Mouse (Mus musculus): Measurements from ENCODE around the gene Dhh. TPM values are rescaled to one million over a fixed set of nuclear protein-coding genes. Genes with fewer than 3 reads are reported as not detected.
"Not testable (repeated sequence)": the region's sequence is repeated elsewhere in the genome, so short reads cannot be mapped to it uniquely, and the experiment has no call there.

The Dhh gene
- 0.96 and 1.1 TPM in 2 replicates for polyA plus RNA-seq (2015; fragmentation: Nextera tagmentation; extraction: Ambion mirVana)

DNA sequence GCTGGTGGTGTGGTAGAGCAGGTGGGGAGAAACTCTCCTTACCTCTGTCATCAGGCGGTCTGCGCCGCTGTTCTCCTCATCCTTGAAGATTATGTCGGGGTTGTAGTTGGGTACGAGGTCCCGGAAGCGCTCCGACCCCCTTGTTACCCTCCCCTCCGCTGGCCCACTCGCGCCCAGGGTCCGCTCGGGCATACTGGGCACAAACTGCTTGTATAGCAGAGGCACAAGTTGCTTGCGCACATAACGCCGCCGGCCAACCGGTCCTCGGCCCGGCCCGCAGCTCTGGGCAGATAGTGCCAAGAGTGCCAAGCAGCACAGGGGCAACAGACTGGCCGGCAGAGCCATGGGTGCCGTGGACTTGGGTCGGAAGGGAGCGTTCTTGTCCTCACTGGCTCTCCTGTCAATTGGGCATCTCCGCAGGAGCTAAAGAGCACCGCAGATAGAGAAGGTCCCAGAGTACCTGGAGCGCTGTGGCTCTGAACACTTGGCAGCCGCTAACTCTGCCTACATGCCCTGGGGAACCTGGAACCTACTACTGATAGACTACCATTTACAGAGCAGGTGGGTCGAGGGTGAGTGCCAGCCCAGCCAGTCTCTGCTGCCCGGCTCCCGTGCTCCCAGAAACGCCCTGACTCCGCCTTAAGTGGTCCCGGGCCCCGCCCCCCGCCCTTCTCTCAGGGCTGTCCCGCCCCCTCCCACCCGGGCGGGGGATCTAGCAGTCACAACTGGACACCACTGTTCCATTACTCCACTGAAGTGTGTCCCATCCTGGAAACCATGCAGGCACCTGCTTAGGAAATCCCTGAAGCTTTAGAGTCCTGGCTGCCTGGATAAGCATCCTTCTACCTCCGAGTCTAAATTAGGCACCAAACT lies at the start of gene Dhh:
Dhh (minus strand) TSS at position 613 of the 873 bp plus-strand sequence.
- ATAC-seq, result no peak; the same call in 1 of the 2 replicates
- peak within 1 kb of the TSS; percentile 25 for H3K4me3 ChIP-seq (replicated peaks)

GRCm38 (mm10) chr15:98947884-98948283 lies 49.5 kb upstream of the Dhh start:
- ATAC-seq, result no peak
- no peak overlapping the region for H3K9ac ChIP-seq
- H3K36me3 ChIP-seq, result 0 out of 2 replicates have a peak, but pooled peaks cover 4% of the 10 kb centered on the region
- H3K4me2 ChIP-seq (replicated peaks), result no peak overlapping the region
- no peak overlapping the region for H3K4me3 ChIP-seq (replicated peaks)
- no peaks in the 10 kb centered on the region for H3K9me3 ChIP-seq
- H3K27ac ChIP-seq, result no peak overlapping the region
- H3K4me1 ChIP-seq (replicated peaks), result peaks cover 4% of the 10 kb centered on the region
- H3K27me3 ChIP-seq (replicated peaks), result no peaks in the 10 kb centered on the region
- WGBS, result 59% methylated on average over 3 of the region's 3 CpGs

More for the DNA sequence above, at the start of gene Dhh:
- H3K27me3 ChIP-seq (replicated peaks), result peaks cover 62% of the 10 kb centered on the region
- H3K36me3 ChIP-seq, result no peaks in the 10 kb centered on the region
- H3K9me3 ChIP-seq, result no peaks in the 10 kb centered on the region
- H3K4me2 ChIP-seq (replicated peaks), result peak within 1 kb of the TSS; percentile 50
- 0 out of 2 replicates have a peak within 1 kb of the TSS, but pooled peaks have one; percentile 9 for H3K9ac ChIP-seq
- WGBS, result 1% methylated on average over 41 of the region's 41 CpGs
- H3K4me1 ChIP-seq (replicated peaks), result peaks cover 43% of the 10 kb centered on the region
- no peak within 1 kb of the TSS for H3K27ac ChIP-seq

DNA sequence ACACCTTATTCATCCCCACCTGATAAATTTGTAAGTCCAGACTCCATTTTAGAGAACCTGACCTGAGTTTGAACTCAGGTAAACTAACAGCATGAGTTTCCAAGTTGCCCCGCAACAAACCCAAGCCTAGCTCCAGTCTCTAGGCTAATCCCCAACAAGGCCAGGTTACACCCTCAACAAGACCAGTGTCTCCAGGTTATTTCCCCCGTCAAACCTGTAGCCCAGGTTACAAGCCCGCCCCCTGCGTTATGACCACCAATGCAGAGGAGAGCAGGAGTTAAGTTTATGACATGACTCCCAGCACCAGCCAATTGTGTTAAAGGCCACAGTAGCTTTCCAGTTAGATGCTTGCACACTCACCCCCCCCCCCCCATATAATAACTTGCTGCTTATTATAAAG lies 44.8 kb upstream of the Dhh start:
- Histone ChIP-seq H3K27me3 (replicated peaks) (no peaks in the 10 kb centered on the region), H3K9ac (no peak overlapping the region), H3K4me3 (replicated peaks) (no peak overlapping the region), H3K27ac (no peak overlapping the region), H3K9me3 (no peaks in the 10 kb centered on the region), H3K4me1 (replicated peaks) (no peaks in the 10 kb centered on the region), H3K4me2 (replicated peaks) (no peak overlapping the region), H3K36me3 (no peaks in the 10 kb centered on the region)
- no peak for ATAC-seq
- 55% methylated on average over 4 of the region's 4 CpGs for WGBS

DNA sequence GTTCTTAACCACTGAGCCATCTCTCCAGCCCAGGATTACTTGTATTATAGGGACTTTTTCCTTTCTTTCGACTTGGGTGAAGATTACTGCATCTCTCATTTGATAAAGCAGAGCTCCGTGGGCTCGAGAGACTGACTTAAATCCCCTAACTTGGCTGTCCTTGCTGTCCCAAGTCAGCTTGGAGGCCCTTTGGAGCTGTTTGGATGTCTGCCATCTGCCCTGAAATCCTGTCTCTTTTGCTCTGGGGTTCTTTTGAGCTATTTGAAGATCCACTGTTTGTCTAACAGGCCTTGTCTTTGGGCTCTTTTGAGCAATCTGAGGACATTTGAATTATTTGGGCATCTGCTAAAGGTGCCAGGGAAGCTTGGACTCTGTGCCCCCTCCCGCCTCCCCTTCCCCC lies 43.7 kb upstream of the Dhh start:
- Histone ChIP-seq H3K27ac (no peak overlapping the region), H3K4me3 (replicated peaks) (no peak overlapping the region), H3K27me3 (replicated peaks) (no peaks in the 10 kb centered on the region), H3K4me2 (replicated peaks) (no peak overlapping the region), H3K9me3 (no peaks in the 10 kb centered on the region), H3K36me3 (no peaks in the 10 kb centered on the region), H3K4me1 (replicated peaks) (no peaks in the 10 kb centered on the region), H3K9ac (no peak overlapping the region)
- no peak for ATAC-seq
- 84% methylated on average over 4 of the region's 4 CpGs for WGBS

- Histone ChIP-seq H3K9me3 (no peaks in the 10 kb centered on the region), H3K4me1 (replicated peaks) (no peaks in the 10 kb centered on the region), H3K27ac (no peak overlapping the region), H3K4me2 (replicated peaks) (no peak overlapping the region), H3K4me3 (replicated peaks) (no peak overlapping the region), H3K9ac (no peak overlapping the region), H3K36me3 (no peaks in the 10 kb centered on the region), H3K27me3 (replicated peaks) (no peaks in the 10 kb centered on the region)
- WGBS, result 77% methylated on average over 2 of the region's 2 CpGs
- no peak for ATAC-seq
These were observed 43.2 kb upstream of the Dhh start for GRCm38 (mm10) chr15:98941539-98941938.

DNA sequence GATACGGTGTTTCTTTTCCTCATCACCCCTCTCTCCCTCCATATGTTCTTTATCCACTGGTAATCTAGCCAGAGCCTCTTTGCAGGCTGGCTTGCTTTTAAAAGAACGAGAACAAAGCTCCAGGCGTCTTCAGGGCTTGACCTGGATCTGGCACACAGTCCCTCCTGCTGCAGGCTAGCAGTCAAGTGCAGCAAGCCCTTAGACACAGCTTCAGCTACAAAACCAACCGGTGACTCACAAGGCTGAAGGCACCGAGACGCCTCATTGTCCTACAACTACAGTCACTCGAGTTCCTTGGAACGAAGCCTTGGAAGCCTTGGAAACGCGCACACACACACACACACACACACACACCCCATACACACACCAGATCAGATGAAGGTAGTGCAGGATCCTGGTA lies 42.5 kb upstream of the Dhh start:
- Histone ChIP-seq H3K9me3 (no peaks in the 10 kb centered on the region), H3K27me3 (replicated peaks) (no peaks in the 10 kb centered on the region), H3K9ac (no peak overlapping the region), H3K27ac (no peak overlapping the region), H3K4me2 (replicated peaks) (no peak overlapping the region), H3K4me1 (replicated peaks) (peaks cover 1% of the 10 kb centered on the region), H3K4me3 (replicated peaks) (no peak overlapping the region), H3K36me3 (no peaks in the 10 kb centered on the region)
- WGBS, result 80% methylated on average over 10 of the region's 10 CpGs
- ATAC-seq, result no peak

DNA sequence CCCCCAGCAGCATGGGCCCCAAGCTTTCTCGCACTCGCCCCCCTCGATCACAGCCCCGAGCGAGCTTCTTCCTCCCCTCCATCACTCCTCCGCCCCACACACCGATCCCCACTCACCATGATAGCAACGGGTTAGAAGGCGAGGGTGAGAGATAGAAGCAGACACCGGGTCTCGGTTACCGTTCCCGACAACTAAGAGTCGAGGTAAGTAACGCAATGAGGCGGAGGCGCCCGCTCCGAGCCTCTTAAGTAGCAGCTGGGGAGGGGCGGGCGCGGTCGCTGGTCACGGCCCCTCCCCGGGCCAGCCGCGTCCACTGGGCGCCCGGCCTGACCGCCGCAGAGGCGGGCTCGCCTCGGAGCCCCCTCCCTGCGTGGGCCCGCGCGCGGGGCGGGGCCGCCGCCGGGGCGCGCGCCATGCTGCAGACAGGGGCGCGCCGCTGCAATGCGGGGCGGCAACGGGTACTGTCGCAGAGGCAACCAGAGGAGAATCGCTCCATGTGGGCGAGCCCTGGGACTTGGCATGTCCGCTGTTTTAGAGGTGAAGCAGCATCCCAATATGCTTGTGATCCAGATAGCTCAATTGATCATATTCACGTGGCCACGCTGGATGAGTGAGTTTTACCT lies 36.0 kb upstream of the Dhh start, which contains the start of gene Tuba1b:
Tuba1b (minus strand) TSS at position 349 of the 623 bp plus-strand sequence.
- WGBS, result under 1% methylated on average over 56 of the region's 58 CpGs
- Histone ChIP-seq H3K4me3 (replicated peaks) (peak within 1 kb of the TSS; percentile 78), H3K36me3 (peaks cover 7% of the 10 kb centered on the region), H3K9me3 (no peaks in the 10 kb centered on the region), H3K4me2 (replicated peaks) (peak within 1 kb of the TSS; percentile 90), H3K27me3 (replicated peaks) (no peaks in the 10 kb centered on the region), H3K9ac (peak within 1 kb of the TSS; percentile 88), H3K4me1 (replicated peaks) (peaks cover 11% of the 10 kb centered on the region), H3K27ac (peak within 1 kb of the TSS; percentile 99)
- ATAC-seq, result peak; percentile 98

GRCm38 (mm10) chr15:98933833-98934216 lies 35.5 kb upstream of the Dhh start:
- peaks cover 11% of the 10 kb centered on the region for H3K4me1 ChIP-seq (replicated peaks)
- WGBS, result under 1% methylated on average over 35 of the region's 35 CpGs
- H3K4me2 ChIP-seq (replicated peaks), result peak overlapping the region; percentile 90
- H3K9ac ChIP-seq, result peak overlapping the region; percentile 88
- H3K4me3 ChIP-seq (replicated peaks), result peak overlapping the region; percentile 78
- no peaks in the 10 kb centered on the region for H3K27me3 ChIP-seq (replicated peaks)
- H3K9me3 ChIP-seq, result no peaks in the 10 kb centered on the region
- peak; percentile 89 for ATAC-seq
- peak overlapping the region; percentile 99 for H3K27ac ChIP-seq
- peaks cover 7% of the 10 kb centered on the region for H3K36me3 ChIP-seq

DNA sequence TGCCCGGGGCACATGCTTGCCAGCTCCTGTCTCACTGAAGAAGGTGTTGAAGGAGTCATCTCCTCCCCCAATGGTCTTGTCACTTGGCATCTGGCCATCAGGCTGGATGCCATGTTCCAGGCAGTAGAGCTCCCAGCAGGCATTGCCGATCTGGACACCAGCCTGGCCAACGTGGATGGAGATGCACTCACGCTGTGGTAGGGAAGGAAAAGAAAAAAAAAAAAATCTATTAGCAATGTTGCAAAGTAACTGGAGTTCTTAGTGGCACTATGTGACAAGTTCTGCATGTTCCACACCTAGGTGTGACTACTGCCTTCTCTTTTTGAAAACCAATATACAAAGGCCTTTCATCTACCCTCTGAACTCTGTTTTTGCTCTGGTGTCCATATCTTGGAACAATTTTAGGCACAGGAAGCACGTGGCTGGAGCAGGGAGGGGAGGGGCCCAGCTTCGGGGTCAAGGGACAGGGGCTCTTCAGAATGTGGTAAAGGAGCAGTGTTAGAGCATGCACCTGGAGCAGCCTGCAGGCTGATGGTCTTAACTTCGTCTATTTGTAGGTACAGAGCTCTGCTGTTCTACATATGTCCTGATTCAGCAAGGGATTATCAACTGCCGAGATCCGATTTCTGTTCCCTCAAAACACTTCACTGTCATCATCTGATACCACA lies 34.8 kb upstream of the Dhh start:
- WGBS, result 3% methylated on average over 8 of the region's 9 CpGs
- not testable (repeated sequence) for H3K9me3 ChIP-seq

DNA sequence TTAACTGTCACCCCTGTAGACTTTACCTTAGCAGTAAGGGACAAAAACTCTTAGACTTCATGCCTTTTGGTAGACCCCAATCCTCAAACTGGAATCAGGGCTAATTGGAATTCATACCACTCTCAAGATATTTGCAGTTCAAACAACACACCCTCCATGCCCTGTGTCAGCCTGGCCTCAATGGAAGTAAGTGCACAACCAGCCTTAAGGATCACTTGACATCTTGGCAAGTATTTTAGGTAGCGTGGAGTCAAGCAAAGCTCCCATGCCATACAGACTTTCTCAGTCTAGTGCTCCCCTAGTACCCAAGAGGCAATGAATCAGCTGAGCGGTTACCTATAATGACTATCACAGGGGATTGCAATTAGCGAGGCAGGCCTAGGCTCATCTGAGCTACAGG lies 32.7 kb upstream of the Dhh start:
- Histone ChIP-seq H3K27ac (no peak overlapping the region), H3K4me1 (replicated peaks) (peaks cover 11% of the 10 kb centered on the region), H3K36me3 (peaks cover 7% of the 10 kb centered on the region), H3K27me3 (replicated peaks) (no peaks in the 10 kb centered on the region), H3K4me3 (replicated peaks) (no peak overlapping the region), H3K9ac (no peak overlapping the region), H3K4me2 (replicated peaks) (no peak overlapping the region), H3K9me3 (no peaks in the 10 kb centered on the region)
- ATAC-seq, result no peak
- WGBS, result 84% methylated on average over 3 of the region's 3 CpGs

More for the DNA sequence above, 34.8 kb upstream of the Dhh start:
- not testable (repeated sequence) for H3K27me3 ChIP-seq (replicated peaks); H3K36me3 ChIP-seq
- peak overlapping the region; percentile 99 for H3K27ac ChIP-seq
- H3K4me2 ChIP-seq (replicated peaks), result peak overlapping the region; percentile 90
- 0 out of 2 replicates have a peak, but pooled peaks have one; percentile 15 for ATAC-seq
- H3K9ac ChIP-seq, result peak overlapping the region; percentile 88
- H3K4me3 ChIP-seq (replicated peaks), result peak overlapping the region; percentile 78
- H3K4me1 ChIP-seq (replicated peaks), result peaks cover 11% of the 10 kb centered on the region

DNA sequence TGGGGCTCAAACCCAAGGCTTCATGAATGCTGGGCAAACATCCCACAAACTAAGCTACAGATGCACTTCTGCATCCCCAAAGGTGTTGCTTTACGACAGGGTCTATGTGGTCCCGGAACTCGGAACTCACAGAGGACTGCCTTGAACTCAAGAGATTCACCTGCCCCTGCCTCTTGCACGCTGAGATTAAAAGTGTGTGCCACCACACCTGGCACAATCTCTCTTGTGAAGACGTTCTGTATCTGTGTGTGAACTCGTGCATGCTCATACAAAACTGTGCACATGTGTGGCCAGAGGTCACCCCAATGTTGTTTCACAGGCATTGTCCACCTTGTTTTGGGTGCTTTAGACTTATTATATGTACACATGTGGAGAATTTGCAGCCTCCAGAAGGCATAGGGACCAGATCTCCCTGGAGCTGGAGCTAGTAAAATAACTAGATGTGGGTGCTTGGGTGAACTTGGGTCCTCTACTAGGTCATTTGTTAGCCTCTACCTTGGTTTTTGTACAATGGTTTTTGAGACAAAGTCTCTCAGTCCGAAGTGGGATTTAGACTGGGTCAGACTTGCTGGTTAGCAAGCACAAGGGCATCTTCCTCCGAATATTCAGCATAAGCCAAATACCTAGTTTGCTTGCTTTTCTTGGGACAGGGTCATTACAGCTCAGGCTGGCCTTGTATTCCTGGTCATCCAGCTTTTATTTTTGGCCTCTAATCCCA lies 31.8 kb upstream of the Dhh start:
- peaks cover 7% of the 10 kb centered on the region for H3K36me3 ChIP-seq
- WGBS, result 45% methylated on average over 8 of the region's 8 CpGs

More for the DNA sequence above, 31.8 kb upstream of the Dhh start:
- H3K27ac ChIP-seq, result no peak overlapping the region
- ATAC-seq, result no peak
- H3K9me3 ChIP-seq, result no peaks in the 10 kb centered on the region
- H3K4me1 ChIP-seq (replicated peaks), result peaks cover 4% of the 10 kb centered on the region
- H3K27me3 ChIP-seq (replicated peaks), result no peaks in the 10 kb centered on the region
- H3K4me3 ChIP-seq (replicated peaks), result no peak overlapping the region
- no peak overlapping the region for H3K9ac ChIP-seq
- H3K4me2 ChIP-seq (replicated peaks), result no peak overlapping the region
